Mouse (Mus musculus): ENCODE results near the gene Rab8a.

Gene Rab8a

GRCm38 (mm10) chr8:72208582-72208981, 47.6 kb downstream of the Rab8a start:
- no peak for ATAC-seq (ENCODE audit: insufficient number of reproducible peaks, low FRiP score, low TSS enrichment)

GRCm38 (mm10) chr8:72210222-72210621, 49.2 kb downstream of the Rab8a start:
- no peak for ATAC-seq (ENCODE audit: insufficient number of reproducible peaks, low FRiP score, low TSS enrichment)

GRCm38 (mm10) chr8:72210710-72211109, 49.7 kb downstream of the Rab8a start:
- no peak for ATAC-seq (ENCODE audit: insufficient number of reproducible peaks, low FRiP score, low TSS enrichment)

GRCm38 (mm10) chr8:72211846-72212245, 50.8 kb downstream of the Rab8a start:
- ATAC-seq (ENCODE audit: insufficient number of reproducible peaks, low FRiP score, low TSS enrichment) = no peak

GRCm38 (mm10) chr8:72212751-72213150, 51.8 kb downstream of the Rab8a start, which contains the start of gene Cib3:
TSS of gene Cib3 (minus strand) at chr8:72212837.
- no peak for ATAC-seq (ENCODE audit: insufficient number of reproducible peaks, low FRiP score, low TSS enrichment)

DNA sequence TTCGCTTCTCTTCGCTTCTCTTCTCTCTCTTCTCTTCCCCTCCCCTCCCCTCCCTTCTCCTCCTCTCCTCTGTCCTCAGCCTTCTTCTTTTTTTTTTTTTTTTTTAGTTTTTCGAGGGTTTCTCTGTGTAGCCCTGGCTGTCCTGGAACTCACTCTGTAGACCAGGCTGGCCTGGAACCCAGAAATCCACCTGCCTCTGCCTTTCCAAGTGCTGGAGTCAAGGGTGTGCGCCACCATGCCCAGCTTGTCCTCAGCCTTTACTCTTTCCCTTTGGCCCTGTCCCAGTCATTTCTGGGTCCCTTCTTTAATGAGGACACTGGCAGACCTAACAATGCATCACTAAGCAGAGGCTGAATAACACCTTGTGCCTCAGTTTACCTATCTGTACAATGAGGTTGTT, 52.5 kb downstream of the Rab8a start, which contains the start of gene Gm11034:
Gene Gm11034 (minus strand): TSS at position 101 of the 400 bp plus-strand sequence.
- ATAC-seq (ENCODE audit: insufficient number of reproducible peaks, low FRiP score, low TSS enrichment) = no peak

- ATAC-seq (ENCODE audit: insufficient number of reproducible peaks, low FRiP score, low TSS enrichment) = no peak
These were observed 54.1 kb downstream of the Rab8a start for GRCm38 (mm10) chr8:72215060-72215459.

GRCm38 (mm10) chr8:72215871-72216270, 54.9 kb downstream of the Rab8a start:
- ATAC-seq (ENCODE audit: insufficient number of reproducible peaks, low FRiP score, low TSS enrichment) = no peak

DNA sequence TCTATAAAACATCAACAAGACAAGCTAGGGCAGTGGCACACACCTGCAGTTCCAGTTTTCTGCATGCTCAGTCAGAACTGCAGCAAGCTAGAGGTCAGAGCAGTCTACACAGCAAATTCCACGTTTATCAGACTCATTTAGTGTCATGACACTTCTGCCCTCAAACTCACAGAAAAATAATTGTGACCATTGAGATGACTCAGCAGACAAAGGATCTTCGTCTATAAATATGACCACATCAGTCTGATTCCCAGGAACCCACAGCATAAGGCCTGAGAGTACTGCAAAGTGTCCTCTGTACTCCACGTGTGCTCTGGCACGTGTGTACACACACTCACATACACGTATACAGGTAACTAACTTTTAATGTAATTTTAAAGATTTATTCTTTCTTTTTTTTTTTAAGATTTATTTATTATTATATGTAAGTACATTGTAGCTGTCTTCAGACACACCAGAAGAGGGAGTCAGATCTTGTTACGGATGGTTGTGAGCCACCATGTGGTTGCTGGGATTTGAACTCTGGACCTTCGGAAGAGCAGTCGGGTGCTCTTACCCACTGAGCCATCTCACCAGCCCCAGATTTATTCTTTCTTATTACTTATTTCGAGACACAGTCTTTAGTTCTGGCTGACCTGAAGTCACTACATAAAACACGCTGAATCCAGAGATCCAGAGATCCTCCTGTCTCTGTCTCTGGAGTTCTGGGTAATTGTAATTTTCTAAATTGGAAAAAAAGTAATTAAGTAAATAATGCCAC, 58.0 kb downstream of the Rab8a start:
- ATAC-seq (ENCODE audit: insufficient number of reproducible peaks, low FRiP score, low TSS enrichment) = no peak

DNA sequence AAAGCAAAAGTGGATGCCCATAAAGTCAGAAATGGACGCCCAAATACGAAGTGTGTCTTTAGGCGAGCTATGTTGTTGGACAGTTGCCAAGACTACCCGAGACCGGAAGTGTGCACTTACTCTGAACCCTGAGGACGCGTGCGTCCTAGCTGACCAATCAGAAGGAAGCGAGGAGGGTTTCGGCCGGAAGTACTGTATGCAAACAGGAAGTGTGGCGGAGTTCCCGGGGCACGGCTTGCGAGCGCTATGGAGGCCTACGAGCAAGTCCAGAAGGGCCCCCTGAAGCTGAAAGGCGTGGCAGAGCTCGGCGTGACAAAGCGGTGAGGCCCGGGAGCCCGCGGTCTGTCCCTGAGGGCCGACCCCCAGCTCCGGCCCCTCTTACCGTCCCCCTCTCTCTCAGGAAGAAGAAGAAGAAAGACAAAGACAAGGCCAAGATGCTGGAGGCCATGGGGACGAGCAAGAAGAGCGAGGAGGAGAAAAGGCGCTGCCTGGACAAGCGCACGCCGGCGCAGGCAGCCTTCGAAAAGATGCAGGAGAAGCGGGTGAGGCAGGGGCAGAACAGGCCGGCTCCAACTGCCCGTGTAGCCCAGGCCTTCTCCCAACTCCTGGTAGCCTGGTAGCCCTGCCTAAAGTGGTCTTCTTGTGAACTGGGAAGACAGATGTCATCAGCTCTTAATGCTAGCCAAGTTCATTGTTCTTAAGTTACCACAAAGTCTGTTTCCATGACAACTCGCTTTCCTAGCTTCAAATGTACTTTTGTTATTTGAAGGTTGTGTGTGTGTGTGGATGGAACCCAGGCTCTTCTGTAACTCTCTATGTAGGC, 58.8 kb downstream of the Rab8a start, which contains the start of gene Fam32a:
Gene Fam32a (plus strand): TSS at position 190 of the 823 bp plus-strand sequence.
- peak; percentile 98 for ATAC-seq (ENCODE audit: insufficient number of reproducible peaks, low FRiP score, low TSS enrichment)

DNA sequence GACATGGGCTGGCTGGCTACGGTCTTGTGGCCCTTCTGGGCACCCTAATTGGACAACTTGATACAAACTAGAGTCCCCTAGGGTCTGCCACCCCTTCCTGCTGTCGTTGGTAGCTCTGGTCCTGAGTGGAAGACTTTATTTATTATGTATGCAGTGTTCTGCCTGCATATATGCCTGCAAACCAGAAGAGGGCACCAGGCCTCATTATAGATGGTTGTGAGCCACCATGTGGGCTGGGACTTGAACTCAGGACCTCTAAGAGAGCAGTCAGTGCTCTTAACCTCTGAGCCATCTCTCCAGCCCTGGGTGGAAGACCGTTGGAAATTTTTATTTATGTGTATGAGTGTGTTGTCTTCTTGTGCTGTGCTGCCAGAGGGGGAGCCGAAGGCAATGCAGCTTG, 59.8 kb downstream of the Rab8a start:
- no peak for ATAC-seq (ENCODE audit: insufficient number of reproducible peaks, low FRiP score, low TSS enrichment)

GRCm38 (mm10) chr8:72222656-72223055, 61.7 kb downstream of the Rab8a start:
- ATAC-seq (ENCODE audit: insufficient number of reproducible peaks, low FRiP score, low TSS enrichment) = no peak
